Mouse (Mus musculus) bone marrow, adult 2 months (tissue): Measurements from ENCODE around the gene Dok1.

Source experiments
- CTCF ChIP-seq: fragments of 200-500 bp; IDR thresholded peaks from 2 replicates; pipeline ENCODE4 v1.5.1; 2011; ENCODE audit warnings: low read length, control low read depth; ENCODE audit not compliant: control insufficient read depth, insufficient read depth
- POLR2A ChIP-seq: fragments of 200-500 bp; IDR thresholded peaks from 2 replicates; pipeline ENCODE4 v1.6.1; 2011; ENCODE audit warnings: low read depth, mild to moderate bottlenecking, control low read depth, low read length, borderline replicate concordance; ENCODE audit not compliant: control insufficient read depth

- no peak for TF ChIP-seq CTCF
- TF ChIP-seq POLR2A, result no peak
Observed at GRCm38 (mm10) chr6:83069488-83070246, 36.4 kb upstream of the Dok1 start.
